Mouse (Mus musculus) intestine, embryonic 14.5 days (tissue): ENCODE data around the gene Trpm2. TPM values are rescaled to one million over a fixed set of nuclear protein-coding genes. Genes with fewer than 3 reads are reported as not detected.

Experiments
- ATAC-seq: fragments of 200-750 bp; cut with Nextera tagmentation; replicated peaks from 2 replicates; pipeline ENCODE4 v1.8.0; 2017; ENCODE audit warnings: low read depth, moderate number of reproducible peaks, moderate TSS enrichment, moderate library complexity; ENCODE audit not compliant: low FRiP score, low TSS enrichment
- DNase-seq: peaks from one replicate; pipeline ENCODE4 v3.0.0-alpha.2; 2018; ENCODE audit warnings: low spot score
- H3K27ac ChIP-seq: fragments of 300-500 bp; sonication (generic); 2 replicates; pipeline ENCODE4 v1.5.1; 2014; ENCODE audit warnings: low read depth, mild to moderate bottlenecking, control low read depth
- H3K27me3 ChIP-seq: fragments of 300-500 bp; sonication (generic); replicated peaks from 2 replicates; pipeline ENCODE4 v1.6.1; 2014; ENCODE audit warnings: low read length, control low read depth; ENCODE audit not compliant: control insufficient read depth, insufficient read depth
- H3K36me3 ChIP-seq: fragments of 300-500 bp; sonication (generic); 2 replicates; pipeline ENCODE4 v1.6.1; 2014; ENCODE audit warnings: low read length, control low read depth; ENCODE audit not compliant: control insufficient read depth, insufficient read depth
- H3K4me1 ChIP-seq: fragments of 300-500 bp; sonication (generic); replicated peaks from 2 replicates; pipeline ENCODE4 v1.6.1; 2014; ENCODE audit warnings: low read length, control low read depth, mixed read lengths; ENCODE audit not compliant: control insufficient read depth, insufficient read depth
- H3K4me2 ChIP-seq: fragments of 300-500 bp; sonication (generic); 2 replicates; pipeline ENCODE4 v1.6.1; 2014; ENCODE audit warnings: low read length
- H3K4me3 ChIP-seq: fragments of 300-500 bp; sonication (generic); 2 replicates; pipeline ENCODE4 v1.5.1; 2014; ENCODE audit warnings: low read depth, low read length, control low read depth, mixed read lengths
- H3K9ac ChIP-seq: fragments of 300-500 bp; sonication (generic); 2 replicates; pipeline ENCODE4 v1.6.1; 2014; ENCODE audit warnings: mild to moderate bottlenecking, low read length
- H3K9me3 ChIP-seq: fragments of 300-500 bp; sonication (generic); 2 replicates; pipeline ENCODE4 v1.6.1; 2016; ENCODE audit warnings: low read length, control low read depth; ENCODE audit not compliant: control insufficient read depth
- WGBS: fragments of 180-500 bp; shearing (Covaris S2); extraction: QIAGEN DNeasy Blood & Tissue Kit; methylation state at CpG from one replicate; pipeline ENCODE4 v1.1.7; 2014; 5-methylcytosine and 5-hydroxymethylcytosine counted together
- polyA plus RNA-seq: library from polyadenylated mRNA; unstranded; fragments of >200 nt; fragmentation: Nextera tagmentation; extraction: Ambion mirVana; gene quantifications from 2 replicates; pipeline ENCODE4 v1.2.1, GENCODE M21; 2014

Trpm2 gene
- polyA plus RNA-seq, 1 experiment from 2014 or later, result 1.2 TPM

DNA sequence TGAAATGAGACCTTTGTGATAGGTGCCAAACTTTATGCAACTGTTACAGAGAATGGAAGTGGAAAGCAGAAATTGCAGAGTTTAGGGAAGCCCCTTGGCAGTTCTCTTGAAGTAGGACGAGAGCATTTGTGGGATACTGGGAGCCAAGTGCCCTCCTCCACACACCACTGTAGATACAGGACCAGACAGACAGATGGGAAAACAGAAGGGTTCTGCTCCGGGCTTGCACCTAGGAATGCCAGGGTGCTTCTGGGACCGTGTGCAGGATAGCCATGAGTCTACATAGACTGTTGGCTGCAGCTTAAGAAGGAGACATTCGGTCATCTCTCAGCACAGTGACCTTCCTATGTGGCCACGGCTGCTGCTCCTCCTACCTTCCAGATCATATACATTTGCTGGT is 4.4 kb upstream of the Trpm2 start:
- no peak overlapping the region for H3K4me2 ChIP-seq
- WGBS, result 66% methylated on average over 5 of the region's 5 CpGs
- H3K4me1 ChIP-seq, result peaks cover 9% of the 10 kb centered on the region; the same call in 1 of the 2 replicates
- no peak overlapping the region for H3K9ac ChIP-seq
- ATAC-seq (no peak), DNase-seq (no peak)
- peaks cover 7% of the 10 kb centered on the region; the same call in 1 of the 2 replicates for H3K27me3 ChIP-seq
- H3K36me3 ChIP-seq, result no peaks in the 10 kb centered on the region
- no peak overlapping the region for H3K27ac ChIP-seq
- H3K4me3 ChIP-seq, result no peak overlapping the region
- no peaks in the 10 kb centered on the region for H3K9me3 ChIP-seq

DNA sequence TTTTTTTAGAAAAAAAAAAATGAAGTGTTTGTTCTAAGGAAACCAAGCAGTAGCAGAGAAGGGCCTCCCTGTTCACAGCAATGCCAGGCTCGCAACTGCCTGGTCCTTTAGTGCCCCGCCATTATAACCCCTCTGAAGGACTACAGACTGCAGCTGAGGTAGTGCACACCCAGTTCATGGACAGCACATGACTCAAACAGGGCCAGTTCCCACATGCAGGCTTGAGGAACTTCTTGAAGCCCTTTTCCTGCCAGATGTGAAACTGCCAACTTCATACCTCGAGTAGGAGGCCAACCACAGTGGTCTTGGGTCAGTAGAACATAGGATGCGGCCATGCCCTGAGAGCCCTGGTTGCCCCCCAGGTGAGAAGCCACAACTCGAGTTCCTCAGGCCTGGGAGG is 4.0 kb upstream of the Trpm2 start:
- Histone ChIP-seq H3K27ac (no peak overlapping the region), H3K36me3 (no peaks in the 10 kb centered on the region), H3K4me2 (no peak overlapping the region), H3K4me3 (no peak overlapping the region), H3K9me3 (no peaks in the 10 kb centered on the region), H3K4me1 (peaks cover 14% of the 10 kb centered on the region; the same call in 1 of the 2 replicates), H3K9ac (no peak overlapping the region), H3K27me3 (peaks cover 11% of the 10 kb centered on the region; the same call in 1 of the 2 replicates)
- WGBS, result 58% methylated on average over 5 of the region's 5 CpGs
- DNase-seq (peak; percentile 46), ATAC-seq (no peak)

DNA sequence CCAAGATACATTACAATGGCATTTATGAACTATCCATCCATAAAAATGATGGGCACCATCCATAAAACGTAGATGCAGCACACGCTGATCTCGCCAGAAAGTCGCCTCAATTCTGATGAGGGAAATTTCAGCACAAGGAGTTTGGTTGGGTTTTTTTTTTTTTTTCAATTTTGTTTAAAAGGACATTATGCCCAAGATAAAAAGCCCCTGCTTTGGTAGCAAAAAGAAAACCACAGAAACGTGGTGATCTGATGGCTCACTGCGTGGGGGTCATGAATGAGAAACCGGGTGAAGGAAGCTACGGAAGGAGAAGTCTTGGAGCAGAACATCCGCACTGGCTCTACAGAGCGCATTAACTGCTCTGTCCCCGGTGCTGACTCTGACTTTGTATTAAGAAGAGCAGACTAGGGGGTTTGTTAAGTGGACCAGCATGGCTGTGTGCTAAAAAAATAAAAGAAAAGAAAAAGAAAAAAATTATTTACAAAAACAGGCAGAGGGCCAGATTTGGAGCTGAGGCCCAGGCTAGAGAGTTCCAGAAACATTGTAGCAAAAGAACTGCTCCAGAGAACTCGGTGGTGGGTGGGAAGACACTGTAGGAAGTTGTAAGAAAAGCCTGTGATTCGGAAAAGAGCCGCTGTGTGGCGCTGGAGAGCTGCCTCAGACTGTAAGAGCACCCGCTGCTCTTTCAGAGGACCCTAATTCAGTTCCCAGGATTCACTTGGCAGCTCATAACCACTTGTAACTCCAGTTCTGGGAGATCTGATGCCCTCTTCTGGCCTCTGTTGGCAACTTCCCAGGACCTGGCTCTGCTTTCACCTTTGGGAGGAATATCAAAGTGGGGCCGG is 1.6 kb upstream of the Trpm2 start:
- H3K4me2 ChIP-seq, result no peak overlapping the region
- no peaks in the 10 kb centered on the region for H3K9me3 ChIP-seq
- DNase-seq (no peak), ATAC-seq (no peak)
- no peaks in the 10 kb centered on the region for H3K36me3 ChIP-seq
- H3K4me1 ChIP-seq, result peaks cover 10% of the 10 kb centered on the region; the same call in 1 of the 2 replicates
- peaks cover 19% of the 10 kb centered on the region; the same call in 1 of the 2 replicates for H3K27me3 ChIP-seq
- H3K27ac ChIP-seq, result no peak overlapping the region
- no peak overlapping the region for H3K4me3 ChIP-seq
- 64% methylated on average over 17 of the region's 17 CpGs for WGBS
- no peak overlapping the region for H3K9ac ChIP-seq

DNA sequence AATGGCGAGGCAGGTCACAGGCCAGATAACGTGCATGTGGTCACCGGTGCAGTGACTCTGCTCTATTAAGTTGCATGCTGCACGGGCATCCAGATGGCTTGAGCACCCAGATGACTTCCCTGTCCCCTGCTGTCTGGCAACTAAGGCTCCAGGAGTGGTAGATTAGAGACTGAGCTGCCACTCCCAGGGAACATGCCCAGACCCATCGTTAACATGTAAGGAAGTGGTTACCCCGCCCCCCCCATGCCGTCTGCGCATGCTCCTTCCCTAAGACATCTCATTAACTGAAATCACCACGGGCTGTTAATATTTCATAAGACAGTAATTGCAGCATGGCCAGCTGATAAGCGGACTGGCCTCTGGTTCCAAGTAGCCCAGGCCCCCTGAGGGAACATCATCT is 828 bp upstream of the Trpm2 start:
- H3K4me3 ChIP-seq, result no peak overlapping the region
- H3K27me3 ChIP-seq, result peaks cover 19% of the 10 kb centered on the region; the same call in 1 of the 2 replicates
- ATAC-seq (no peak), DNase-seq (no peak)
- no peak overlapping the region for H3K4me2 ChIP-seq
- WGBS, result 84% methylated on average over 10 of the region's 10 CpGs
- H3K36me3 ChIP-seq, result no peaks in the 10 kb centered on the region
- peaks cover 7% of the 10 kb centered on the region; the same call in 1 of the 2 replicates for H3K4me1 ChIP-seq
- no peaks in the 10 kb centered on the region for H3K9me3 ChIP-seq
- no peak overlapping the region for H3K9ac ChIP-seq
- H3K27ac ChIP-seq, result no peak overlapping the region

DNA sequence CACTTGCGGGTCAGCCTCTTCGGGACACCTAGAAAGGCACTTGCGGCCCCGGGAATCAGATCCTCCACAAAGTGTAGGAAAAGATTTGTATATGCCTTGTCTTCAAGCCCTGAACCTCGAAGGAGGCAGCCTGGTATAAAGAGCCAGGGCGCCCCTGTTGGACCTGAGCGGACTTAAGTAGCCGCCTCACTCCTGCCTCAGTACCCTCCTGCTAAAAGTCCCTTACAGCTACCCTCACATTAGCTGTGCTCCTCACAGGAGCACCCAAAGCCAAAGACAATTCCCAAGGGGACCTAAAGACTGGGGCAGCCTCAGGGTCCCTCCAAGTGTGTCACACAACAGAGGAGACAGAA is 414 bp downstream of the Trpm2 start:
- H3K9me3 ChIP-seq, result no peaks in the 10 kb centered on the region
- ATAC-seq (no peak), DNase-seq (no peak)
- peaks cover 19% of the 10 kb centered on the region; the same call in 1 of the 2 replicates for H3K27me3 ChIP-seq
- H3K4me1 ChIP-seq, result peaks cover 7% of the 10 kb centered on the region; the same call in 1 of the 2 replicates
- peak overlapping the region; percentile 15 for H3K4me3 ChIP-seq
- no peaks in the 10 kb centered on the region for H3K36me3 ChIP-seq
- H3K27ac ChIP-seq, result no peak overlapping the region
- peak overlapping the region; percentile 48 for H3K4me2 ChIP-seq
- H3K9ac ChIP-seq, result no peak overlapping the region
- WGBS, result 14% methylated on average over 8 of the region's 8 CpGs

DNA sequence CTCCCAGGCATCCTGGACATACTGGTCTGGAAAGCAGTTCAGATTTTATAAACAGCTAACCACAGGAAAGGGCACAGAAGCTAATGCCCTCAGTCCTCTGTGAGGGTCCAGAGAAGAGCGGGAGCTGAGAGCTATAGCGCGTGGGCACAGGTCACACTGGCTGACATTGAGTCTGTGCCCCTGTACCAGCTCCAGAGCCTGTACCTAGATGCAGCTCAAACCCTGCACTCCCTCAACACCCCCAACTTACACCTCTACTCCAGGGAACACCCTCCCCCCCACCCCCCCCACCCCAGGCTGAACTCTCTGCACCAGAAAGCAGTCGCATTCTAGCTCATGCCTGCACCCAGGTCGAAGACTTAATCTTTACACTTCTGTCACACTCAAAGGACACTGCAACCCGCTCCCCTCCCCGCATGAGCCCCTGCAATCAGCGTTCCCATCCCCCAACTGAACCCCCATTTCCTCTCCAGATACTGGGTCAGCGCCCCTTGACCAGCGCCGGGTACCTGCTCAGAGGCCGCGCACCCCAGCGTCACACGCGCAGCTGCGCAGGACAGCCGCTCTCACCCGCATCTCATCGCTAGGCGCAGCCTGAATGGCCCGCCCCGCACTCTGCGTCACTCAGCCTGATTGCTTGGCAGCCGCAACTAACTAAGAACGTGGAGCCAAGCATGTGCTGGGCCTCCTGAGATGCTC is 940 bp downstream of the Trpm2 start:
- no peaks in the 10 kb centered on the region for H3K36me3 ChIP-seq
- no peak overlapping the region for H3K9ac ChIP-seq

DNA sequence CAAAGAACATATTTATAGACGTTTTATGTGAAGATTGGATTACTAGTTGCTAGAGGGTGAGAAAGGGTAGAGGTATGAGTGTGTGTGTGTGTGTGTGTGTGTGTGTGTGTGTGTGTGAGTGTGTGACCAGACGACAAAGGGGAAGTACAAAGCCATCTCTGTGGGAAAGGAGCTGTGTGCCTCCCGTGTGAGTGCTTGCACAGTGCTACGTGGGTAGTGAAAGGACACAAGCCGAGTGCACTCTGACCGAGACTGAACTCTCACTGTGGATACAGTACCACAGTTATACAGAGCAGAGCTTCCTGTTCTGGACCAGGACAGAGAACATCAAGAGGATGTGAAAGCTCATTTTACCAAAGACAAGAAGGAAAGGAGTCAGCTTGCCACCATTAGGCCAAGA is 6.4 kb downstream of the Trpm2 start:
- DNase-seq, result no peak
- WGBS, result 85% methylated on average over 6 of the region's 6 CpGs
- H3K4me1 ChIP-seq, result no peaks in the 10 kb centered on the region
- no peak overlapping the region for H3K4me3 ChIP-seq
- H3K4me2 ChIP-seq, result no peak overlapping the region
- no peak overlapping the region for H3K9ac ChIP-seq
- H3K36me3 ChIP-seq, result no peaks in the 10 kb centered on the region
- H3K27ac ChIP-seq, result no peak overlapping the region
- H3K9me3 ChIP-seq, result no peaks in the 10 kb centered on the region
- peaks cover 4% of the 10 kb centered on the region; the same call in 1 of the 2 replicates for H3K27me3 ChIP-seq
- no peak for ATAC-seq

More for the DNA sequence above, 940 bp downstream of the Trpm2 start:
- 3% methylated on average over 26 of the region's 26 CpGs for WGBS
- Histone ChIP-seq H3K9me3 (no peaks in the 10 kb centered on the region), H3K4me3 (peak overlapping the region; percentile 15), H3K4me1 (peaks cover 7% of the 10 kb centered on the region; the same call in 1 of the 2 replicates), H3K4me2 (peak overlapping the region; percentile 48), H3K27me3 (peaks cover 19% of the 10 kb centered on the region; the same call in 1 of the 2 replicates), H3K27ac (no peak overlapping the region)
- DNase-seq (peak; percentile 72), ATAC-seq (peak; percentile 67; the same call in 1 of the 2 replicates)

DNA sequence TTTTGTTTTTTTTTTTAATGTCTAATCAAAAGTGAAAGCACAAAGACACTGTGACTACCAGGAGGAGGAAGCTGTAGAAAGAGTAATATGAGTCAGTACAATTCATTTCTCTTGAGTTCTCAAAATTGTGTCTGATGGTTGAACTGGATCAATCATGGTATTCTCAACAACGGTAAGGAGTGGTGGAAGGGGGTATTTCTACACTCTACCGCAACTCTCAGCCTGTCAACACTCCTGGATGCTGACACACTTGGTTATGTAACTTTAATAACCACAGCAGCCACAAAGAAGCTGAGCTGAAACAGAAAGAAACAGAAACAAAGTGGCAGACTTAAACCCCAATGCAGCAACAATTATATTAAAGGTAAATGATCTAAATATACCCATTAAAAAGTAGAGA is 7.6 kb downstream of the Trpm2 start:
- no peaks in the 10 kb centered on the region for H3K27me3 ChIP-seq
- no peaks in the 10 kb centered on the region for H3K9me3 ChIP-seq
- H3K4me1 ChIP-seq, result no peaks in the 10 kb centered on the region
- no peaks in the 10 kb centered on the region for H3K36me3 ChIP-seq
- no peak overlapping the region for H3K4me2 ChIP-seq
- 87% methylated on average over 2 of the region's 2 CpGs for WGBS
- ATAC-seq (no peak), DNase-seq (no peak)
- H3K27ac ChIP-seq, result no peak overlapping the region
- H3K9ac ChIP-seq, result no peak overlapping the region
- H3K4me3 ChIP-seq, result no peak overlapping the region
